Mouse (Mus musculus): ENCODE measurements around the gene Srcin1.

The Srcin1 gene

GRCm38 (mm10) chr11:97535308-97535630 lies 40.7 kb downstream of the Srcin1 start:
- in situ Hi-C loops (cut with MboI, MseI), result no loop called here

GRCm38 (mm10) chr11:97534442-97535307 lies 41.3 kb downstream of the Srcin1 start:
- in situ Hi-C loops (cut with MboI, MseI), result loop anchor here in 1 of 2 experiments (5.0 kb wide), 1 partner anchor 93 kb away; the partner anchor contains the start of gene Epop

GRCm38 (mm10) chr11:97533653-97534052 lies 42.3 kb downstream of the Srcin1 start:
- in situ Hi-C loops (cut with MboI, MseI), result loop anchor here in 1 of 2 experiments (5.0 kb wide), 1 partner anchor 94 kb away; the partner anchor contains the start of gene Epop

GRCm38 (mm10) chr11:97532950-97533582 lies 42.9 kb downstream of the Srcin1 start:
- in situ Hi-C loops (cut with MboI, MseI), result loop anchor here in 1 of 2 experiments (5.0 kb wide), 1 partner anchor 94 kb away; the partner anchor contains the start of gene Epop

GRCm38 (mm10) chr11:97532354-97532753 lies 43.6 kb downstream of the Srcin1 start:
- in situ Hi-C loops (cut with MboI, MseI), result loop anchor here in 1 of 2 experiments (5.0 kb wide), 1 partner anchor 95 kb away; the partner anchor contains the start of gene Epop

- in situ Hi-C loops (cut with MboI, MseI), result loop anchor here in 1 of 2 experiments (5.0 kb wide), 1 partner anchor 96 kb away; the partner anchor contains the start of gene Epop
These were observed 44.4 kb downstream of the Srcin1 start for GRCm38 (mm10) chr11:97531381-97532260.

- in situ Hi-C loops (cut with MboI, MseI), result loop anchor here in 1 of 2 experiments (5.0 kb wide), 1 partner anchor 96 kb away; the partner anchor contains the start of gene Epop
These were observed 45.0 kb downstream of the Srcin1 start for GRCm38 (mm10) chr11:97530961-97531360.

- in situ Hi-C loops (cut with MboI, MseI), result loop anchor here in 1 of 2 experiments (5.0 kb wide), 1 partner anchor 97 kb away; the partner anchor contains the start of gene Epop
These were observed 45.9 kb downstream of the Srcin1 start for GRCm38 (mm10) chr11:97530069-97530468.

- in situ Hi-C loops (cut with MboI, MseI), result no loop called here
These were observed 47.6 kb downstream of the Srcin1 start for GRCm38 (mm10) chr11:97528282-97528808.

GRCm38 (mm10) chr11:97525313-97525712 lies 50.7 kb downstream of the Srcin1 start:
- in situ Hi-C loops (cut with MboI, MseI), result no loop called here

GRCm38 (mm10) chr11:97524306-97524705 lies 51.7 kb downstream of the Srcin1 start:
- in situ Hi-C loops (cut with MboI, MseI), result no loop called here

GRCm38 (mm10) chr11:97523827-97524261 lies 52.1 kb downstream of the Srcin1 start:
- in situ Hi-C loops (cut with MboI, MseI), result no loop called here

- in situ Hi-C loops (cut with MboI, MseI), result no loop called here
These were observed 52.9 kb downstream of the Srcin1 start for GRCm38 (mm10) chr11:97523107-97523506.

- in situ Hi-C loops (cut with MboI, MseI), result no loop called here
These were observed 54.1 kb downstream of the Srcin1 start for GRCm38 (mm10) chr11:97521741-97522474.

GRCm38 (mm10) chr11:97520541-97520940 lies 55.4 kb downstream of the Srcin1 start:
- in situ Hi-C loops (cut with MboI, MseI), result no loop called here

- in situ Hi-C loops (cut with MboI, MseI), result no loop called here
These were observed 62.9 kb downstream of the Srcin1 start for GRCm38 (mm10) chr11:97513066-97513465.

GRCm38 (mm10) chr11:97512511-97512910 lies 63.5 kb downstream of the Srcin1 start:
- in situ Hi-C loops (cut with MboI, MseI), result no loop called here

- in situ Hi-C loops (cut with MboI, MseI), result no loop called here
These were observed 64.2 kb downstream of the Srcin1 start for GRCm38 (mm10) chr11:97511661-97512369.

GRCm38 (mm10) chr11:97510966-97511660 lies 64.9 kb downstream of the Srcin1 start:
- in situ Hi-C loops (cut with MboI, MseI), result no loop called here

All from T-helper 17 cell (primary cell).